Mouse (Mus musculus): ENCODE results near the gene Nploc4.

- TF ChIP-seq ZNF384 (IDR thresholded peaks at IDR 0.05; ENCODE audit: low read depth, low read length) (no peak), ZC3H11A (IDR thresholded peaks at IDR 0.05; ENCODE audit: borderline replicate concordance, low read depth, low read length) (no peak), HCFC1 (IDR thresholded peaks at IDR 0.05; ENCODE audit: borderline replicate concordance, insufficient read depth, low read length) (no peak), CHD2 (IDR thresholded peaks at IDR 0.05; ENCODE audit: low read depth, low read length) (no peak)
These were observed 82.9 kb downstream of the Nploc4 start for GRCm38 (mm10) chr11:120354304-120355276.
